ENCODE assay signal across 8 mouse cellular contexts in genomic region chr5:88554086-88554886, GRCm38 (mm10). TPM values are rescaled to one million over a fixed set of nuclear protein-coding genes. Genes with fewer than 3 reads are reported as not detected.
A peak's percentile ranks its signal among the peaks of the same experiment; 100 is the strongest.
DNase-seq lines count a peak whose midpoint lies in the region; ATAC-seq lines count a peak whose summit lies in the region.

Gene Utp3, plus strand, starts transcription at chr5:88554462.

- DNase-seq in adrenal gland, adult (ENCODE audit: inconsistent age in 2 of 2, low spot score in 1 of 2), result peak; percentile 94 to 99
- peak; percentile 100 for DNase-seq in embryo, embryonic 10.5 days (ENCODE audit: low spot score)
- peak; percentile 91 for DNase-seq in gastrocnemius, postnatal 14 days
- DNase-seq in left cerebral cortex, postnatal 10 days (ENCODE audit: extremely low spot score in 1 of 2, low spot score in 2 of 2), result peak; percentile 93
- DNase-seq in right cerebral cortex, postnatal 25 days, result peak; percentile 89
- DNase-seq in urinary bladder, postnatal 4 days (ENCODE audit: low spot score in 2 of 2), result peak; percentile 89 to 93

- peak; percentile 90 for ATAC-seq in inflammation-experienced regulatory T-cells, adult 6 months
- ATAC-seq in megakaryocyte-erythroid progenitor cell, adult 5-6 weeks (replicated peaks; ENCODE audit: low FRiP score, low TSS enrichment, poor library complexity, severe bottlenecking), result peak; percentile 99

- intact Hi-C loops in gastrocnemius, postnatal 14 days (cut with DNase I; ENCODE audit: low total_unique reads), result no loop called here
- intact Hi-C loops in left cerebral cortex, postnatal 10 days (cut with DNase I), result no loop called here

RNA-seq across cellular contexts. Expression of gene Utp3, which starts in this region (rescaled TPM):
- total RNA-seq in gastrocnemius, postnatal 14 days (2021), result 10 to 100 TPM; 22.5 to 23.4 TPM
- polyA plus RNA-seq in inflammation-experienced regulatory T-cells, adult 6 months (2017; shearing (Covaris generic)), result 10 to 100 TPM; 84.0 to 91.4 (median 88.5) TPM
- total RNA-seq in left cerebral cortex, postnatal 10 days (2021), result 10 to 100 TPM; 24.6 to 28.0 TPM
- total RNA-seq in megakaryocyte-erythroid progenitor cell, adult 5-6 weeks (2014; fragmentation: Nextera tagmentation), result 59.1 and 76.3 TPM in 2 replicates
- 70.4 and 72.5 TPM in 2 replicates for total RNA-seq in megakaryocyte-erythroid progenitor cell, adult 5-6 weeks (2017)

Comparison
In these comparisons a context has a peak if more than half of its experiments do, and no peak if none do; other contexts are left out.
1. Peak in every context shown above with its lines: DNase-seq and ATAC-seq.